Mouse (Mus musculus): ENCODE data around the gene Gm13030.
"Not testable (repeated sequence)": the region's sequence is repeated elsewhere in the genome, so short reads cannot be mapped to it uniquely, and the experiment has no call there.

Gene Gm13030

DNA sequence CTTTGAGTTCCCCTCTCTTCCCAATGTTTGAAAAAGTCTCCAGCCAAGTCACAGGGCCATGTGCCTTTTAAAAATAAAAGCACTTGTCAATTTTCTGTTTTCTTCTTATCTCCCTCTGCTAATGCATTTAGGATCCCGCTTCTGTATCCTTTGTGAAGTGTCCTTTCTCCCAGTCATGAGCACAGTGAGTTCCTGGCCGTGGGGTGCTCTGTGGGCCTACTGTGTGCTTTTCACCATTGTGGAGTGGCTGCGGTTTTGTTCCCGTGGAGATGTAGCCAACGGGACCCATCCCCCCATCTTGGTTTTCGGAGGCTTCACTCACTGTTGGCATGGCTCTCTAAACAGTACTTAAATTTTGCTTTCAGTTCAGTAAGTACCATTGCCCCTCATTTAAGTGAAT, 7.8 kb downstream of the Gm13030 start:
- DNase-seq (ENCODE audit: low spot score in 2 of 2), result no peak

DNA sequence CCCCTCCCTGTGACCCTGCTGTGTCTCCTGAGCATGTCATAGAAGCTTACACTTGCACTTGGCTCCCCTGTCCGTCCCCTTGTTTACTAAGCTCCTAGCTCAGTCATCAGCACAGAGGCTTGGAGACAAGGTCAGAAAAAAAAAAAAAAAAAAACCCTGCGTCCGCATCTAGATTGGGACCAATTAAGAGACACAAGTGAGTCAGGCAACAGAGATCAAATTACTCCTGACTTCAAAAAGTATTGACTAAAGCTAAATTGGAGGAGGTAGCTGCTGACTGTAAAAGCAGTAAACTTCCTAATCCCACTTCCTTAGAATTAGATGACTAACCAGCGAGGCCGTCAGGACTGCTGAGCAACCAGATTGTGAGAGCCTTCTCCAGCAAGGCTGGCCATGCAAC, 8.7 kb downstream of the Gm13030 start:
- no peak for DNase-seq (ENCODE audit: low spot score in 2 of 2)

DNA sequence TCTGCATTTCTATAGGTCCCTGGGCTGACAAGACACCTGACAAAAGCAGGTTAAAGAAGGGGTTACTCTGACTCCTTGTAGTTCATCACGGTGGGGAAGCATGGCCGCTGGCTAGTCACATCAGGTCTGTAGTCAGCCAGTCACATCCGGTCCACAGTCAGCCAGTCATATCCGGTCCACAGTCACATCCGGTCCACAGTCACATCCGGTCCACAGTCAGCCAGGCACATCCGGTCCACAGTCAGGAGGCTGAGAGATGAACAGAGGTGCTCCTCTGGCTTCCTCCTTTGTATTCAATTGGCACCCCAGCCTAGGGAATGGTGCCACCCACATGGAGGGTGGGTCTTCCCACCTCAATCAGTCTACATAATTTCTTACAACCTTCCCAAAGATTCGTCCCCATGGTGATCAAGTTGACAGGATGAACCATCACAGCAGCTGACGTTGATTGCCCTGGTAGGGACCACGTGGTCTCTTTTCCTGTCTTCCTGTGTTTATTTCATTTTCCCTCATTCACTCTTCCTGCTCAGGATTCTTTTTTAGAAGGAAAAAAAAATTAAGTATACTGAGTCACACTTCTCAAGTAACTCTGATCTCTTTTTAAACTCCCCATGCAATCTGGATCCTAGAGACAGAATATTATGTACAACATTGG, 10.3 kb downstream of the Gm13030 start, which contains the start of gene Pla2g5:
Pla2g5 (minus strand) TSS at position 139 of the 655 bp plus-strand sequence.
- DNase-seq (ENCODE audit: low spot score in 2 of 2), result no peak

DNA sequence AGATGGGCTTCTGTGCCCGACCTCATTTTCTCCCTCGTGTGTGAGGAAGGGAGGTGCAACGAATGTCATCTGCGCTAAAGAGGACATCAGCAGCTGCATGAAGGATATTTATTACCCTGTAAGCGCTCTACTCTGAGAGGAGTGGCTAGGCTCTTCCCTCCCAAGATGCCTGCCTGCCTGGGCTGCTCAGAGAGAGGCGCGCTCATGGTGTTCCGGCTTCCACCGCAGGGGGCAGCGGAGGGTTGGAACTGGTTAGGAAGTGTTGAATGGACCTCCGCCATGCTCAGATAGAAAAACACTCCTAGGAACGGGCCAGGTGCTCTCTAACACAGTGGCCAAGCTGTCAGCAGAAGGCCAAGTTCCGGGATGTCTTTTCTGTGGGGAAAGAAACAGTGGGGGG, 14.0 kb downstream of the Gm13030 start:
- peak; percentile 51 to 80 for DNase-seq (ENCODE audit: low spot score in 2 of 2)

DNA sequence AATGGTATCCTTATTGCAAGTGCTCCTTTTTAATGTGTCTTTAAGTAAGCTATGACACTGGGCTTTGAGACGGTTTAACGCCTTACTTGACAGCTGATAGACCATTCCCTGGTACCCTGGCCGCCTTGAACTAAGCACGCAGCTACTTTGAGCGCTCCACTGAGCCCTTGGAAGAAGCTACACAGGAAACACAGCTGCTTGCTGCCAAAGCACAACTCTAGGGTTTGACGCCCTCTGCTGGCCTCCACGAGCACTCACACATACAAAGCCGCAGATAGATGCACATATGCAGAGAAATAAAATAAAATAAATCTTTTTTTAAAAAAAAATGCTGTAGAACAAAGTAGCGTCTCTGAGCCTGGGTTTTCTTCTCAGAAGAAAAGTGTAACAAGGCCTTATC, 14.5 kb downstream of the Gm13030 start:
- DNase-seq (ENCODE audit: low spot score in 2 of 2), result no peak

DNA sequence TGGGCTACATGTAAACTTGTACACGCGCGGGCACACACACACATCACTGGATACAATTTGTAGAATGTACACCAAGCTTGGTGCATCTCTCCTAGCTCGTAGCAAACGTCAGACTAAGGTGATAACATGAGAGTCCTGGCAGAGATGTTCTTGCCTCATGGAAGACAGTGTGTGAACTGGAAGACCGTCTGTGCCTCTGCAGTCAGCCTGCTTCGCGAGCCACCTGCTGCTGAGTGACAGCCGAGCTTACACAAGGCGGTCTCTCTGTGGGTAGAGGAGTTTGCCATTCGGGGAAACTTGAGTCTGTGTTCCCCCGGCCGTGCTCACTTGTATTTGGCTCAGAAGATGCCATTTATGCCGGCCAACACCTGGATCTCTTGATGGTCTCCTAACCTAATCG, 15.3 kb downstream of the Gm13030 start:
- DNase-seq (ENCODE audit: low spot score in 2 of 2), result no peak

DNA sequence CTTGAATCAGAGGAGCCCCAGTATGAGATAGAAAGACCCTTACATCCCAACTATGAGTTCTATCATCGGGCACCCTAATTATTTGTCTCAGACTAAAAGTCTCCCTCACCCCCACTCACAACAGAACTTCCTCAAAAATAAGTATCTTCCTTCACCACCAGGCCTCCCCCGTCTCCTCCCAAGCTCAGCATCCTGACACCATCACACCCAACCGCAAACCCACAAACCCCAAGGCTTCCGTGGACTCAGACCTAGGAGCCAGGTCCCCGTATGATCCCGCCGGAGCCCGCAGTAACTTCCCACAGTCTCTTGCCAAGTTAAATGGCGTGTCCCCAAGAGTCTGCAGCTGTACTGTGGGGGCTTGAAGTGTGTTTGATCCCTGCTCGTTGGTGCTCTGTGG, 16.2 kb downstream of the Gm13030 start:
- no peak for DNase-seq (ENCODE audit: low spot score in 2 of 2)

DNA sequence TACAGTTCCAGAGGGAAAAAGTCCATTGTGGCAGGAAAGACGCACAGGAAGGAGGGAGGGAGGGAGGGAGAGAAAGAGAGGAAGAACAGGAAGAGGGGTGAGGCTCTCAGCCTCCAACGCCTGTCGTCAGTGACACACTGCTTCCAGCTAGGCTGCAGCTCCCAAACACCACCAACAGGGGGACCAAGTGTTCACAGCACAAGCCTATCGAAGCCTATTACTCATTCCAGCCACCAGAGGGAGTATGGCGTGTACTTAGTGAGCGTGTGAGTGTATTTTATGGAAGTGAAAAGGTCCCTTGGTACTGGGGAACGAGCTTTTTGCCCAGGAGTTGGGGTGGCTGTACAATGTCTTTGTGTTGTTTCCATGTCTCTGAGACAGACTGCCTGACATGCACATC, 17.3 kb downstream of the Gm13030 start:
- peak; percentile 68 to 80 for DNase-seq (ENCODE audit: low spot score in 2 of 2)

DNA sequence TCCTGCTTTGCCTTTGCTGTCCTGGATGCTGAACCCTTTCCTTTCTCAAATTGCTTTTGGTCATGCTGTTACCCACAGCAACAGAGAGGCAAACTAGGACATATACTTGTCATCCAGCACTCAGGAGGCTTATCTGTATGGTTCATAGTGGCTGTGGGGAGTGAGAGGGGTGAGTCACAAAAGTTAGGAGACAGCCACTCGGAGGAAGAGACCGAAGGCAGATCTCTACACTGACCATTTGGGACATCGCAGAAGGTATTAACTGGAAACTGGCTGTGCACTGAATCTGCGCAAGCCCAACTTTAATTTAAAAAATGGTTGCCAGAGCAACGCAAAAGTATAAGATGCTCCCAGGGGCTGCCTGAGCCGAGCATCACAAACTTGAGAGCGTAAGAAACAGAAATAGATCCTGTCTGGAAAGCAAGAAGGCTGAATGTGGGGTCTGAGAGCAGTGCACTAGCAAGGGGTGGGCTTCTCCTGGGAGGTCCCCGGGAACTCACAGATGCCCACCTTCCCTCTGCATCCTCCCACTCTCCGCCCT, 18.6 kb downstream of the Gm13030 start:
- no peak for DNase-seq (ENCODE audit: low spot score in 2 of 2)

DNA sequence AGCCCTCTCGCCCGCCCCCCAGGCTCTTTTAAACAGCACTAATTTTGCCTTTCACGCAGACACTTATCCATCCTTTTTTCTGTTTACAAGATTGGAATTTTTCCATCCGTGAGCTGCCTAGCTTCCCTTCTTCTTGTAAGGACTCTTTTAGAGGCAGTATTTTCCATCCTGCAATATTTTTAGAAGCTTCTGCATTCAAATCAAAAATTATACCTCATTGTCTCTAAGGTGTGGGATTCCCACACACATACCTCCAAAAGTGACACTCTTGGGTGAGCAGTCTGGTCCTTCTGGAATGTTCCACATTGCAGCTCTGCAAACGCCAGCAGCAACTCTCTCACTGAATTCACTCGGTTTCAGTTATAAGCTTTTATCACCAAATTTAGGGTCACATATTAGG, 20.8 kb downstream of the Gm13030 start:
- DNase-seq (ENCODE audit: low spot score in 2 of 2), result no peak

DNA sequence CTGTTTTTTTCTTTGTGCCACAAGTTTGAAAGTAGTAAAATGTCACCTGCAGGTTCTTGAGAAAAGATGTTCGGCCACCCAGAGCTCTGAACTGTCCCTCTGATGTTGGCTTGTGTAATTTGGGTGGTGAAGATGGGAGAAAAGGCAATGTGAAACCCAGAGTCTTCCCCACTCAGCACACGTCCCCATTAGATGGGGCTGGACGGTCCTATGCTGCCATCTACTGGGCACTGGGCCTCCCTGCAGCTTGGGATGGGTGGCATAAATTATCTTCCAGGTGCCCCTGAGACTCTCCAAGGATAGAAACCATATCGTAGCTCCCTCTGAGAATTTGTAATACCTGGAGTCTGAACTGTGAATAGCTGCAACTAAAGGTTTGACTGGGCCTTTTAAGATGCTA, 22.3 kb downstream of the Gm13030 start:
- DNase-seq (ENCODE audit: low spot score in 2 of 2), result peak; percentile 66 to 89

DNA sequence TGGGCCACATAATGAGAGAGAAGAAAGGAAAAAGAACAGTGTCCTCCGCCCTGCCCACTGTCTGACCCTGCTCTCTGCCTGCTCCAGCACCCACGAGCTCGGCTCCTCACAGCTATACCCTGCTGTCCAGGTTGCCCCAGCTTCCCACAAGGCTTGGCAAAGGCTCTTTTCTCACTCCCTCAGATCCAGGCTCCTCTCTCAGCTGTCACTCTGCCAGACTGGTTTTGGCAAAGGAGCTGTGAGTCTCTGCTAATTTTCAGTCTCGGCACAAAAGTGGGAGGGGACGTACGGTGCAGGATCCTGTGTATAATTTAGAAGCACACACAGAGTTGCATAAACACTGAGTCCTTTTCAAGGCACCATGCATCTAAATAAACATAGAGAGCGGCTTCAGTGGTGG, 32.4 kb downstream of the Gm13030 start:
- DNase-seq (ENCODE audit: low spot score in 2 of 2), result no peak

DNA sequence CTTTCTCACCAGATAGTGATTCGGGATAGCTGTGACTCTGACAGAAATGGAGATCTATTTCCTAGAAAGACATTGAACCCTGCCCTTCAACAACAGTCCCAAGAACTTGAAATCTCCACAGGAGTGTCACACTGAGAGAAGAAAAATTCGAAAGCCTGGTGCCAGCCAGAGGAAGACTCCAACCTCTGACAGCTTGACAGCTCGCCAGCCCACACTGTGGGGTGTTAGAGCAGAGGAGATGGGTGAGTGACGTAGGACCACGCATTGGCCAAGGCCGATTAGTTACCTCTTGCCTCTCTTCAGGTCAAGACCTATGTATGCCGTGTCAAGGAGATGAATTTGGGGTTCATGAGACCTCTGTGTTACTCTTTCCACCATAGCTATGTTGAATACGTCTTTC, 33.0 kb downstream of the Gm13030 start:
- DNase-seq (ENCODE audit: low spot score in 2 of 2), result no peak

DNA sequence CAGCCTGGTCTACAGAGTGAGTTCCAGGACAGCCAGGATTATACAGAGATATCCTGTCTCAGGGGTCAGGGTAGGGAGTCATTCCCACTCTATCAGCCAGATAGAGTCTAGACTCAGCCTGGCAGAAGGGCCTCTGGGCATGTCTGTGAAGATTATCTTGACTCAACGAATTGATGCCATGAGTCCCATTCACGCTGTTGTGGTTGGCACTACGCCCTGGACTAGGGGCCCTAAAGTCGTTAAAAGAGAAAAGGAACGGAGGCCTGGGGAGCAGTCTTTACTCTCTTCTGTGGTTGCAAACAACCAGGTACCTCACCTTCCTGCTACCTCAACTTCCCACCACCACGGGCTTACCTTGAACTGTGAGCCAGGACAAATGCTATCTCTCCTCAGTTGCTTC, 34.0 kb downstream of the Gm13030 start:
- no peak for DNase-seq (ENCODE audit: low spot score in 2 of 2)

DNA sequence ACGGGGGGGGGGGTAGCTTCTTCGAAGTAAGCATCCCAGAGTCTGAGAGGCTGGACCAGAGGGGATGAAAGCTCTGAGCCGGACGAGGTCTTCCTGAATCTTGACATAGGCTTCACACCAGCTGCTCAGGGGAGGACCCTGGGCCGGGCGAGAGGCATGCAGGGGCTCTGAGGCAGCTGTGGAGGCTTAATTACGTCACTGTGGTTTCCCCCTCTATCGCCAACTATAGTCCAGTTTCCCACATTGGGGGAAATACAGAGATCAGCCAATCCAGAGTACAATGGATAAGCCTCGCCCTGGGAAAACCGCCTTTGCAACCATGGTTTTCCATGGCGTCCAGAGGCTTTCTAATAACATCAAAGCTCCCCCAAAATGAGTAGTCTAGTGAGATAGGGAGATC, 46.6 kb downstream of the Gm13030 start:
- no peak for DNase-seq (ENCODE audit: low spot score in 2 of 2)

DNA sequence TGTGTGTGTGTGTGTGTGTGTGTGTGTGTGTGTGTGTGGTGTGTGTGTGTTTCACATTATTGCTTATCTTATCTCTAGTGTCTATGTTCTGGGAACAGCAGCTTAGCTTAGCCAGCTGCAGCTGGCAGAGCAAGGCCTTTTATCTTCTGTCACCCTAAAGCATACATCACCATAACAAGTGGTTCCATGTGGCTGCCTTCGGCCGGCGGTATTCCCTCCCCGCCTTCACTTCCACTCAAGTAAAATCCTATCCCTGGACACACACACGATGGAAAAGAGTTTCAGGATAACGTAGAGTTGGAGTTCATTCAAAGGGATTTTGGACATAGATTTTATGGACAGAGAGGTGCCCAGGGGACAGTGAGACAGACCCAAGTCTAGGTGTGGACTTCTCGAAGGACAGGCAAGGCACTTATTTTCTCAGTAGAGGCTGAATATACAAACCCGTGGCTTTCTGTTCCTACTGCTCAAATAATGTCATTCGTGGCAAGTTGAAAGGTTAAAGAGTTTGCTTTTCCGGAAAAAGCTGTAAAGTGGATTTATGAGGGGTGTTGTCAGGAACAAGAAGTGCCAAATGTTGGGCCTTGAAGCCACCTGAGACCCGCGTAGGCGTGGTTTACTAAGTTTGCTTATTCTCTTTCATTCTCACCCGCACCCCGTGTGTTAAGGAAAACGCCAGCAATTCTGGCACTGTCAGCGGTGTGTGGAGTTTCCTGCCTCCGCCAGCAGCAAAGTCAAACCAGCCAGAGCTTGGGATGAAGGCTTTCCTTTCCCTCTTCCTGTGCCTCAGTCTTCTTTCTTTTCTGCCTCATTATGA, 47.8 kb downstream of the Gm13030 start:
- no peak for DNase-seq (ENCODE audit: low spot score in 2 of 2)

DNA sequence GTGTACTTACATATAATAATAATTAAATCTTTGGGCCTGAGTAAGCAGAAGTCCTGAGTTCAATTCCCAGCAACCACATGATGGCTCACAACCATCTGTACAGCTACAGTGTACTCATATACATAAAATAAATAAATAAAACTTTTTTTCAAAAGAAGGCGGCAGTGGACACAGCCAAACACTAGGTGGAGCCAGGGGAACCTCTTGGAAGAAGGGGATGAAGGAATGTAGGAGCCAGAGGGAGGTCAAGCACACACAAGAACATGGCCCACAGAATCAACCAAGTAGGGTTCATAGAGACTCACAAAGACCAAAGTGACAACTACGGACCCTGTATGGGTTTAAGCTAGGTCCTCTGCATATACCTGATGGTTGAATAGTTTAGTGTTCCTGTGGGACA, 49.1 kb downstream of the Gm13030 start:
- DNase-seq (ENCODE audit: low spot score in 2 of 2), result no peak

DNA sequence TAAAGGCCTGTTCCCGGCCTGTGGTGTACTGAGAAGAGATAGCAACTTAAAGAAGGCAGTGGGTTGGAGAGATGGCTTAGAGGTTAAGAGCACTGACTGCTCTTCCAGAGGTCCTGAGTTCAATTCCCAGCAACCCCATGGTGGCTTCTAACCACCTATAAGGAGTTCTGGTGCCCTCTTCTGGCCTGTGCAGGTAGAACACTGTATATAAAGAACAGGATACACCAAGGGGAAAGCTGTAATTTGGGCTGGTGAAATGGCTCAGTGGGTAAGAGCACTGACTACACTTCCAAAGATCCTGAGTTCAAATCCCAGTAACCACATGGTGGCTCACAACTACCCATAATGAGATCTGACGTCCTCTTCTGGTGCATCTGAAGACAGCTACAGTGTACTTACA, 49.6 kb downstream of the Gm13030 start:
- DNase-seq (ENCODE audit: low spot score in 2 of 2), result not testable (repeated sequence)

DNA sequence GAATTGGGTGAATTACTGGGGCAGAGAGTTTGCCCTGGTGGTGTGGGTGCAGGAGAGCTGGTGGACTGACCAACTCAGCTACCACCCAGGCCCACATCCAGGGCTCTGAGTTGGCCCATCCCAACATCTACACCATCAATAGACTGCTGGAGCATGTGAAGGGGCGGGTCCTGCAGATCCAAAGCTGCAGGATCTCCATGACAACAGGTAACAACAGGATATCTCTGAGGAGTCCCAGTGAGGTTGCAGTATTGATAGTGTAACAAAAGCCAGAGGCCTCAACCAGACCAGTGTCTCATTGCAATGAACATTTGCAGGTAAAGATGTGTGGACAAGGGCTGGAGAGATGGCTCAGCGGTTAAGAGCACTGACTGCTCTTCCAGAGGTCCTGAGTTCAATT, 52.7 kb downstream of the Gm13030 start:
- no peak for DNase-seq (ENCODE audit: low spot score in 2 of 2)

All from spleen, postnatal 4 days (tissue).